Mouse (Mus musculus): ENCODE data around the gene Adgrv1. TPM values are rescaled to one million over a fixed set of nuclear protein-coding genes. Genes with fewer than 3 reads are reported as not detected.
"Not testable (repeated sequence)": the region's sequence is repeated elsewhere in the genome, so short reads cannot be mapped to it uniquely, and the experiment has no call there.

The Adgrv1 gene
- polyA plus RNA-seq, 1 experiment from 2014 or later: 10.3 TPM

GRCm38 (mm10) chr13:81270396-81270795 lies 362.6 kb downstream of the Adgrv1 start:
- no peak overlapping the region for H3K9ac ChIP-seq (replicated peaks; ENCODE audit: low read depth, low read length)
- no peaks in the 10 kb centered on the region for H3K9me3 ChIP-seq (ENCODE audit: control insufficient read depth, low read length)
- H3K4me3 ChIP-seq (ENCODE audit: low read depth, low read length): no peak overlapping the region
- H3K27me3 ChIP-seq (ENCODE audit: control insufficient read depth, insufficient read depth, low read length): no peaks in the 10 kb centered on the region
- ATAC-seq (ENCODE audit: low read depth): no peak
- 92% methylated on average over 6 of the region's 6 CpGs for WGBS
- H3K36me3 ChIP-seq (ENCODE audit: control insufficient read depth, insufficient read depth, low read length): no peaks in the 10 kb centered on the region
- H3K4me1 ChIP-seq (ENCODE audit: control insufficient read depth, insufficient read depth, low read length): no peaks in the 10 kb centered on the region
- H3K4me2 ChIP-seq (ENCODE audit: low read depth, low read length): no peak overlapping the region
- H3K27ac ChIP-seq (ENCODE audit: low read depth, low read length): no peak overlapping the region

- Histone ChIP-seq H3K27me3 (ENCODE audit: control insufficient read depth, insufficient read depth, low read length) (no peaks in the 10 kb centered on the region), H3K27ac (ENCODE audit: low read depth, low read length) (no peak overlapping the region), H3K4me3 (ENCODE audit: low read depth, low read length) (no peak overlapping the region), H3K36me3 (ENCODE audit: control insufficient read depth, insufficient read depth, low read length) (no peaks in the 10 kb centered on the region), H3K4me2 (ENCODE audit: low read depth, low read length) (no peak overlapping the region), H3K9me3 (ENCODE audit: control insufficient read depth, low read length) (no peaks in the 10 kb centered on the region), H3K4me1 (ENCODE audit: control insufficient read depth, insufficient read depth, low read length) (no peaks in the 10 kb centered on the region), H3K9ac (replicated peaks; ENCODE audit: low read depth, low read length) (no peak overlapping the region)
- ATAC-seq (ENCODE audit: low read depth): no peak
- WGBS: 84% methylated on average over 6 of the region's 6 CpGs
Observed at GRCm38 (mm10) chr13:81269056-81269455, 363.9 kb downstream of the Adgrv1 start.

- H3K27ac ChIP-seq (ENCODE audit: low read depth, low read length); H3K27me3 ChIP-seq (ENCODE audit: control insufficient read depth, insufficient read depth, low read length); H3K4me3 ChIP-seq (ENCODE audit: low read depth, low read length); ATAC-seq (ENCODE audit: low read depth); H3K4me2 ChIP-seq (ENCODE audit: low read depth, low read length); H3K9me3 ChIP-seq (ENCODE audit: control insufficient read depth, low read length); H3K9ac ChIP-seq (replicated peaks; ENCODE audit: low read depth, low read length); H3K36me3 ChIP-seq (ENCODE audit: control insufficient read depth, insufficient read depth, low read length); H3K4me1 ChIP-seq (ENCODE audit: control insufficient read depth, insufficient read depth, low read length): not testable (repeated sequence)
- 87% methylated on average over 4 of the region's 4 CpGs for WGBS
Observed at GRCm38 (mm10) chr13:81267489-81267888, 365.5 kb downstream of the Adgrv1 start.

GRCm38 (mm10) chr13:81264465-81264864 lies 368.5 kb downstream of the Adgrv1 start:
- WGBS: 96% methylated on average over 1 of the region's 1 CpGs
- no peak for ATAC-seq (ENCODE audit: low read depth)

GRCm38 (mm10) chr13:81241181-81241580 lies 391.8 kb downstream of the Adgrv1 start:
- no peak overlapping the region for H3K4me3 ChIP-seq (ENCODE audit: low read depth, low read length)
- WGBS: 96% methylated on average over 2 of the region's 2 CpGs
- no peaks in the 10 kb centered on the region for H3K9me3 ChIP-seq (ENCODE audit: control insufficient read depth, low read length)
- H3K36me3 ChIP-seq (ENCODE audit: control insufficient read depth, insufficient read depth, low read length): no peaks in the 10 kb centered on the region
- H3K27me3 ChIP-seq (ENCODE audit: control insufficient read depth, insufficient read depth, low read length): no peaks in the 10 kb centered on the region
- no peak for ATAC-seq (ENCODE audit: low read depth)
- H3K4me2 ChIP-seq (ENCODE audit: low read depth, low read length): no peak overlapping the region
- no peak overlapping the region for H3K27ac ChIP-seq (ENCODE audit: low read depth, low read length)
- H3K9ac ChIP-seq (replicated peaks; ENCODE audit: low read depth, low read length): no peak overlapping the region
- H3K4me1 ChIP-seq (ENCODE audit: control insufficient read depth, insufficient read depth, low read length): no peaks in the 10 kb centered on the region

More at GRCm38 (mm10) chr13:81264465-81264864, 368.5 kb downstream of the Adgrv1 start:
- H3K27ac ChIP-seq (ENCODE audit: low read depth, low read length): no peak overlapping the region
- H3K4me3 ChIP-seq (ENCODE audit: low read depth, low read length): no peak overlapping the region
- H3K36me3 ChIP-seq (ENCODE audit: control insufficient read depth, insufficient read depth, low read length): no peaks in the 10 kb centered on the region
- no peaks in the 10 kb centered on the region for H3K4me1 ChIP-seq (ENCODE audit: control insufficient read depth, insufficient read depth, low read length)
- H3K4me2 ChIP-seq (ENCODE audit: low read depth, low read length): no peak overlapping the region
- H3K9ac ChIP-seq (replicated peaks; ENCODE audit: low read depth, low read length): no peak overlapping the region
- H3K9me3 ChIP-seq (ENCODE audit: control insufficient read depth, low read length): no peaks in the 10 kb centered on the region
- H3K27me3 ChIP-seq (ENCODE audit: control insufficient read depth, insufficient read depth, low read length): no peaks in the 10 kb centered on the region

GRCm38 (mm10) chr13:81239836-81240235 lies 393.1 kb downstream of the Adgrv1 start:
- no peaks in the 10 kb centered on the region for H3K36me3 ChIP-seq (ENCODE audit: control insufficient read depth, insufficient read depth, low read length)
- H3K4me1 ChIP-seq (ENCODE audit: control insufficient read depth, insufficient read depth, low read length): no peaks in the 10 kb centered on the region
- H3K4me2 ChIP-seq (ENCODE audit: low read depth, low read length): no peak overlapping the region
- no peak overlapping the region for H3K9ac ChIP-seq (replicated peaks; ENCODE audit: low read depth, low read length)
- no peaks in the 10 kb centered on the region for H3K9me3 ChIP-seq (ENCODE audit: control insufficient read depth, low read length)
- no peak for ATAC-seq (ENCODE audit: low read depth)
- no peak overlapping the region for H3K27ac ChIP-seq (ENCODE audit: low read depth, low read length)
- WGBS: 96% methylated on average over 10 of the region's 10 CpGs
- no peaks in the 10 kb centered on the region for H3K27me3 ChIP-seq (ENCODE audit: control insufficient read depth, insufficient read depth, low read length)
- no peak overlapping the region for H3K4me3 ChIP-seq (ENCODE audit: low read depth, low read length)

GRCm38 (mm10) chr13:81239427-81239826 lies 393.5 kb downstream of the Adgrv1 start:
- no peak overlapping the region for H3K9ac ChIP-seq (replicated peaks; ENCODE audit: low read depth, low read length)
- H3K4me2 ChIP-seq (ENCODE audit: low read depth, low read length): no peak overlapping the region
- no peaks in the 10 kb centered on the region for H3K9me3 ChIP-seq (ENCODE audit: control insufficient read depth, low read length)
- H3K27ac ChIP-seq (ENCODE audit: low read depth, low read length): no peak overlapping the region
- no peaks in the 10 kb centered on the region for H3K4me1 ChIP-seq (ENCODE audit: control insufficient read depth, insufficient read depth, low read length)
- H3K36me3 ChIP-seq (ENCODE audit: control insufficient read depth, insufficient read depth, low read length): no peaks in the 10 kb centered on the region
- H3K27me3 ChIP-seq (ENCODE audit: control insufficient read depth, insufficient read depth, low read length): no peaks in the 10 kb centered on the region
- no peak overlapping the region for H3K4me3 ChIP-seq (ENCODE audit: low read depth, low read length)
- no peak for ATAC-seq (ENCODE audit: low read depth)
- 96% methylated on average over 3 of the region's 3 CpGs for WGBS

GRCm38 (mm10) chr13:81238855-81239254 lies 394.1 kb downstream of the Adgrv1 start:
- WGBS: 91% methylated on average over 7 of the region's 7 CpGs
- ATAC-seq (ENCODE audit: low read depth): no peak
- H3K4me2 ChIP-seq (ENCODE audit: low read depth, low read length): no peak overlapping the region
- H3K36me3 ChIP-seq (ENCODE audit: control insufficient read depth, insufficient read depth, low read length): no peaks in the 10 kb centered on the region
- H3K27ac ChIP-seq (ENCODE audit: low read depth, low read length): no peak overlapping the region
- H3K4me1 ChIP-seq (ENCODE audit: control insufficient read depth, insufficient read depth, low read length): no peaks in the 10 kb centered on the region
- H3K4me3 ChIP-seq (ENCODE audit: low read depth, low read length): no peak overlapping the region
- no peaks in the 10 kb centered on the region for H3K9me3 ChIP-seq (ENCODE audit: control insufficient read depth, low read length)
- H3K27me3 ChIP-seq (ENCODE audit: control insufficient read depth, insufficient read depth, low read length): no peaks in the 10 kb centered on the region
- no peak overlapping the region for H3K9ac ChIP-seq (replicated peaks; ENCODE audit: low read depth, low read length)

GRCm38 (mm10) chr13:81237947-81238346 lies 395.0 kb downstream of the Adgrv1 start:
- Histone ChIP-seq H3K4me3 (ENCODE audit: low read depth, low read length) (no peak overlapping the region), H3K4me1 (ENCODE audit: control insufficient read depth, insufficient read depth, low read length) (no peaks in the 10 kb centered on the region), H3K27ac (ENCODE audit: low read depth, low read length) (no peak overlapping the region), H3K9ac (replicated peaks; ENCODE audit: low read depth, low read length) (no peak overlapping the region), H3K36me3 (ENCODE audit: control insufficient read depth, insufficient read depth, low read length) (no peaks in the 10 kb centered on the region), H3K27me3 (ENCODE audit: control insufficient read depth, insufficient read depth, low read length) (no peaks in the 10 kb centered on the region), H3K9me3 (ENCODE audit: control insufficient read depth, low read length) (no peaks in the 10 kb centered on the region), H3K4me2 (ENCODE audit: low read depth, low read length) (no peak overlapping the region)
- 84% methylated on average over 5 of the region's 5 CpGs for WGBS
- ATAC-seq (ENCODE audit: low read depth): no peak

Data from neural tube, embryonic 14.5 days (tissue).